Mouse (Mus musculus): ENCODE measurements at regions not wholly inside any gene's neighbourhood (a gene's known extent, or its start where the extent isn't known, plus 50 kb on each side); places are given as distances from the start of the nearest gene placed in this dataset.
"Not testable (repeated sequence)": the region's sequence is repeated elsewhere in the genome, so short reads cannot be mapped to it uniquely, and the experiment has no call there.

DNA sequence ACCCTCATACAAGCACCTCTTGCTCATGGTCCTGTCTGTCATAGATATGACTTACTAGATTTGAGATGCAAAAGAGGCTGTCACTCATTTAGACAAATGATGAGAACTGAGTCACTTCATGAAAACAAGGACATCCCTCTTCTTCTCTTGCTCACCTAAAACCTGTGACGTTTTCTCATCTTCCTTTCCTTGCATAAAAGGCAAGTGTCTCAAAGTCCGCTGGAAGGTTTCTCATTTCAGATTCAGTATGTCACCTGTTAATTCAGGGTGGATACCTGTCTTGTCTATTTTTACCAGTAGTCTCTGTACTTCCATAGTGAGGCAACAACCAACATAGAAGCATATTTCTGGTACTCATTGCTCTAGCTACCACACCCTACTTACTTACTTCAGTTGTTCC, 325.6 kb downstream of the Car8 start:
- ATAC-seq, result peak; percentile 48

DNA sequence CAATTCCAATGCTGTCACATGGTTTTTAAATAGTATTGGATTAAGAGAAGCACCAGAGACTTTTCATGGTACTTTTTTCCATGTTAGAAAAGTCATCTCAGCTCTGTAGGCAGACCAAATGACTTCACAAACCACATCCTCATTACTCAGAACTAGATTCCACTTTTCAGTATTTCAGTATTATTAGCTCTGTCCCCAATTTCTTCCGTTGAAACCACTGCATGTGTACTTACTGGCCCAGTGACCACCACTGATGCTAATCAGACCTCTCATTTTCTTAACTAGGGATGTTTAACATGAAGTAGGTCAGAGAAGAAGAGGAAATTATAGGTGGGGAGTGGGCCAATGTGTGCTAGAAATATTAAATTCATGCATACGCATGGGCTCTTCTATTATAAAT, 326.2 kb downstream of the Car8 start:
- ATAC-seq, result peak; percentile 90

DNA sequence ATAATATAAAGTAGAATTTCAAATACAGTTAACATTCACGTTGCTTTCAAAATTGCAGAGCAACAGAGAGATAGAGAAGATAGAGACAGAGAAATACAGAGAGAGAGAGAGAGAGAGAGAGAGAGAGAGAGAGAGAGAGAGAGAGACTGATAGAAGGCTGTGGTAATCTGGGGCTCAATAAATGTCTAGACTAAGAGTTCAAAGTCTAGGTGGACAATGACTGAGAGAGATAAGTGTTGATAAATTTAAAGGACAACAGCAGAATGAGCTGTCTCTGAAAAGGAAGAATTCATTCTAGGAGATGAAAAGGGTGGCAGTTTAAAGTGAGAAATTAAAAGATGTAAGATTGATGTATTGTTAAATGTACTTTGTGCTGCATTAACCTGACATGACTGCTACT, 335.7 kb downstream of the Car8 start:
- no peak for ATAC-seq

DNA sequence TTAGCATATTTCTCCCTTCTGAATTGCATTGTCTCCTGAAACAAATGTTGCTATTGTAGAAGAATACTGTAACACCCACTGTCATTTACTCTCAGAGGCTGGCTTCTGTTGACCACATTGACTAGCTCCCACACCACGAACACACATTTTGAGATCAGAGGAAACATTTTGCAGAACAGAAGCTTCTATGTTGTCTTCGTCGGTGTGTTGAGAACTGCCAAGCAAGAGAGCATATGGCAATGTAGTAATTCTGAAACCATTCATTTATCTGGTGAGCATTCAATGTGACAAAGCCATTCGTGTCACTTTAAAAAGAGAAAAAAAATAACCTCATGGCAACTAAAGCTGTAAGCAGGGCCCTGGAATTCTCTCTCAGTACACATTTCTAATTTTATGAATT, 343.9 kb downstream of the Car8 start:
- no peak for ATAC-seq

DNA sequence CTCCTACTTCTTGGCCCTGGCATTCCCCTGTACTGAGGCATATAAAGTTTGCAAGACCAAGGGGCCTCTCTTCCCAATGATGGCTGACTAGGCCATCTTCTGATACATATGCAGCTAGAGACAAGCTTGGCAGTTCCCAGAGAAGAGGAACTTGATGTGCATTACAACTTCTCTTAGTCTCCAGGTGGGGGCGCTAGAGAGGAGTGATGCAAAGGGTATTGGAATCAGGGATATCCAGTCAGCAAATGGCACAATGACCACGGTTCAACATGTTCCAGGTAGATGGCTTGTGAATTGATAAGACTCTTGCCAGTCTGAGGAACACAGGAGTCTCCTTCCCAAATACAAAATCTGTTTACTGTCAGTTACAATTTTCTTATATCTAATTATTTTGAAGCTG, 347.7 kb downstream of the Car8 start:
- ATAC-seq, result no peak

DNA sequence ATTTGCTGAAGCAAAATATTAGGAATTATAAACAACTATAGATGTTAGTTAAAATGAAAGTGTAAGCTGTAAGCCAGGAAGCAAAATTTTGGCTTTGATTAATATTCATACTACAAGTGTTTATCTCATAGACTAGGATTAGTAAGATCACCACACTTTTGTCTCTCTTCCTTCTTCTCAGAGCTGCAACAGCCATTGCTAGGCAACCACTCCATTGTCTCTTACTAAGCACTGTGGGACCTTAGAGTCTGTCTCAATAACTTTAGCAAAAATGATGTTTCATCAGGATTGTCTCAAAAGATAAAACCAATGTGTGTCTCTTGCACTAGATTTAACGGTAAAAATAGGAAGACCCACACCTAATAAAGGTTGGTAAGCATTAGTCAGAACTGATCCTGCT, 384.3 kb downstream of the Car8 start:
- ATAC-seq, result no peak

DNA sequence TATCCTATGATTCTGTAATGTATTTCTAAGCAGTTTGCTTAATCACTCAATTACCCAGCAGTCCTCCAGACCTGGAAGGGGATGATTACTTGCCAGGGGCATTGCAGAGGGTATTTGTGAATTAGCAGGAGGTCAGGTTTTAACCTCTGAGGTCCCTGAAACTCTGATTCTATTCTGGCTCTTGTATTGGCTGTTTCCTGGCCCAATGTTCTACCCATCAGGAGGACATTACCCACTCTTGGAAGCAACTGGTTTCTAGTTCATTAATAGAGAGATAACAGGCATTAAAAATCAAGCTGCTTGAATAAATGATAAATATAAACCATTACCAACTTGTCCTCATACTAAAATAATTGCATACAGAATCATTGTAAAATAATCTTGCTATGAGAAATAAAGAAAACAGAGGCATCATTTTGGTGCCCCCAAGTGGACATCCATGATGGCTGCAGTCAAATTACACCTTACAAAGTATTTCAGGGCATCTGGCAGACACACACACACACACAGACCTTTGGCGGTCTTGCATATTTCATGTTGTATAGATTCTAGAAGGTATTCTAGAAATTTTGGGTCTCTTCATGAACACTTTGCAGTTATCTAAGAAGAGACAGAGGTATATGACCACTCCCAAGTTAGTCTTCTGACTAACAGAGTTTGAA, 385.6 kb downstream of the Car8 start:
- peak; percentile 88 for ATAC-seq

DNA sequence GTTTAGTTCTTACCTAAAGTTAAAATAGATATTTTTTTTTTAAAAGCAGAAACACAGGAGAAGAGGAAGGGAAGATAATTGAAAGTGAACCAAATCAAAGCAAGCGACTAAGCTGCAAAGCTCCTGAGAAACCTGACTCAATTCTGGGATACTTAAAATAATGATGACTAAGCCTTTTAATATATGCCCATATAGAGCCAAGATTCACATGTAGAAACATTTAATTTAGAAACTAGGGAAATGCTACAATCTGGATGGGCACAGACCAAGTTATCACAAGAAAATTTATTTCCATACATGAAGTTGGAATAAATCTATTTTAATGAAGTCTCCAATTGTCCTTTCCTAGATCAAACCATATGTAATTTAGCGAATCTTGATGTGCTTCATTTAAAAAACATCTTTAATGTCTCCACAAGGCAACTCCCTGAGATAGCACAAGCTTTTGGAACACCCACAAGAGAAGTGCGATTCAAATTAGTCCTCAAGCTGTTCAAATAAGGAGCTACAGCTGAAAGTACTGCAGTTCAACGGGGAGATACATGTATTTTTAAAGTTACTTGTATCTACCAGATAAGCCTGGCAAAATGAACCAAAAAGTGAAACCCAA, 386.7 kb downstream of the Car8 start:
- ATAC-seq, result no peak

DNA sequence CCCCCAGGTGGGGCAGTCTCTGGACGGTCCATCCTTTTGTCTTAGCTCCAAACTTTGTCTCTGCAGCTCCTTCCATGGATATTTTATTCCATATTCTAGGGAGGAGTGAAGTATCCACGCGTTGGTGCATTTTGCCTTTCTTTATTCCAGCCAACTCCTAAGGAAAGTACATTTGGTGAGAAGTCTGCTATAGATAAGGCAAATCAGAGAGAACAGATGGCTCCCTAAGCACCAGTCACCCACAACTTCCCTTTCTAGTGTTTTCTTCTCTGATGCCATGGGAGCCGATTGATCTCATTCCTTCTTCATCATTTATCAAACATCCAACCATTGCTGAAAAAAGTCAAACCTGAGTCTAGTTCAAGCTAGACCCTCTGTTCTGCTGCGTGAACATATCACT, 391.4 kb downstream of the Car8 start:
- ATAC-seq, result no peak

DNA sequence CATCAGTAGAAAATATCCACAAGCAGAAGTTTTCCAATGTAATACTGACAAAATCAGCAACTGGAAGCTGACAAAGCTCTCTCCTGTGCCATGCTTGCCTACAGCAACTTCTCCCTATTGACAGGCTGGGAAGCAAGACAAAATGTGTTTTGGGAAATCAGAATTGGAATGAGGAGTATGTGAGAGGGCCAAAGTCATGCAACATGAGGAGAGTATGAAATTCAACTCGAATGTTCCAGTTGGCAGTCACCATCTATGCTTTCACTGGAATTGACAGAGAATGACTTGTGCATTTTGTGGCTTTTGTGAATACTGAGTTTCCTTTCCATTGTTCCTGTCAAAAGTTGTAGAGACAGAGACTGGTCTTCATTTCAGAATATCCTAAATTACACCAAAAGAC, 409.7 kb downstream of the Car8 start:
- ATAC-seq, result no peak

DNA sequence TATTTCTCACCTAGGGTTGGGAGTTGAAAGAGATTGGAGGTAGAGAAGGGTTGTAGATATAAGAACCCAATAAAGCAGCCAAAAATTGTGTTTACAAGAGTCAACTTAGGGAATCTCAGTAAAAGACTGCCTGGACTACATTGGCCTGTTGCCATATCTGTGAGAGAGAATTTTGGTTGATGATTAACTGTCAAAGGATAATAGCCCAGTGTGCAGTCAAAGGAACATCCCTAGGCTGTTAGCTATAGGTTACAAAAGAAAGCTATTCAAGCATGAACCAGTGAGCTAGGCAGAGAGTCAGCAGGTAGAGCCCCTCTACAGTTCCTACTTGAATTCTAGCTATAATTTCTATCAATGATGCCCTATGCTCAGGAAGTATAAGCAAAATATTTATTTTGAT, 419.0 kb downstream of the Car8 start:
- no peak for ATAC-seq

DNA sequence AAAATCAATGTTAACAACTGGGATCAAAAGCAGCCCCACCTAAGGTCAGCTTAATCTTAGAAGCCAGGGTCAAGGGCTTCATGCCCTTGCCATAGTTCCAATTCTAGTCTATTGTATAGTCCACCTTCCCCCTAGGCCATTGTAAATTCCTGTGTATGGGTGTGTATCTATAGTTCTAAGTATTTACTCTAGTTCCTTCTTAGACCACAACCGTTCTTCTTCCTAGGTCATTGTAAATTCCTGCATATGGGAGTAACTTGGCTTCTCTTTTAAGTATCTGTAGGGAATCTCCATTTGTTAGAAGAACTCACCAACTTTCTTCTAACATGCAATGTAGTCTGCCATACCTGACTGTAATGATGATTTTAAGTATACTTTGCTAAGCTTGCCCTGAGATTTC, 461.1 kb downstream of the Car8 start:
- ATAC-seq, result not testable (repeated sequence)

DNA sequence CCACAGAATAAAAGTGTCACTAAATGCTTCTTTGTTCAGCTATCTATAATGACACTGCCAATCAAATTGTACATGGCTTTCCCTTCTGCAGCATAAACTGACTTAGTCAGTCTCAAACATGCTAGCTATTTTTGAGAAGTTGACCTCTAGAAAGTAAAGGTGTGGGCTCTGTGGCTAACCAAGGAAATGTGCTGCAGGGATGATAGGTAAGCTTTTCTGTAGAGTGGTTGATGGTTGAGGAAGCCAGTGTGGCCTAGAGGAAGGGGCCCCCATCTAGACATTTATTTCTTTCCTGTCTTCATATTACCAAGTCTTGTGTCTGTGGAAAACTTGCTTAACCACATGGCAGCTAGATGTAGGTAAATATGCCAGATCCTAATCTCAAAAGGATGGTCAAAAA, 483.4 kb downstream of the Car8 start:
- ATAC-seq, result no peak

DNA sequence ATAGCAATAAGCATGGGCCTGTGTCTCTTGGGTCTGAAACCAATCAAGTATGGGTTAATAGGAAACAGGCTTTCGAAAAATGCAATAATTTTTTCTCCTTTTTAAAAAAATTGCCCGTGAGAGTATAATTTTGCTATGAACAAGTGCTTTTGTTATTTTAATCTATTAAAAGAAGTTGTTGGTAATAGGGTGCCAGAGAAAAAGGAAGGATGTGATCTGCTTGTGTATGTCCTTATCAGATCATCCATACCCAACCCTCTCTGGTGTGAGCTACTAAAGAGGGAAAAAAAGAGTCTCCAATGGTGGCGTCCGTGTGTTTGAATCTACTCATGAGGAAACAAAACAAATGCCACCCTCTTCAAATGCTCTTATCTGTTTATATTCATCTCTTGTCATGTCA, 484.9 kb downstream of the Car8 start:
- no peak for ATAC-seq

DNA sequence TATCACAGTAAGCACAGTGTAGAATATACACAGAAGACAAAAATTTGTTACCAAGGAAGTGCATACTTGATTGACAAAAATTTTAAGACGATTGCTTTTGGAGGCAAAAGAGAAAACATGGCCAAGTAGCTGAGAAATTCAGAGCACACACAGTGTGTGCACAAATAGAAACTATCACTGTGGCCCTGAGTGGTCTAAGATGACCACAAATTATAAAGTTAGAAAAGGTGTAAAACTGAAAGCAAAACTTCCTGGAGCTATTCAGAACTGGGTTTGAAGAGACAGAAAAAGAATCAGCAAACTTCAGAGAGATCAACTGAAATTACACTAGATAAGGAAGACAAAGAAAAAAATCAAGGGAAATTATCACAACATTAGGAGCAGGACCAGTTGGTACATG, 487.6 kb downstream of the Car8 start:
- ATAC-seq, result peak; percentile 43

DNA sequence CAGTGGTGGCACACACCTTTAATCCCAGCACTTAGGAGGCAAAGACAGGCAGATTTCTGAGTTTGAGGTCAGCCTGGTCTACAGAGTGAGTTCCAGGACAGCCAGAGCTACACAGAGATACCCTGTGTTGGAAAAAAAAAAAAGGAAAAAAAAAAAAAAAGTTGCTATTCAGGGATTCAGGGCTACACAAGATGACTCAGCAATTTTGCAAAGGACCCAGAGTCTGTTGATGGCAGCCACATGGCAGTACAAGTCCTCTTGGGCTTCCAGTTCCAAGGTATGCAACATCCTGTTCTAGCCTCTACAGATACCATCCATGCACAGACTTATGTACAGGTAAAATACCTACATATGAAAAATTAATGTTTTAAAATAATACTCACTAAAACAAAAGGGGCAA, 515.9 kb downstream of the Car8 start:
- no peak for ATAC-seq

DNA sequence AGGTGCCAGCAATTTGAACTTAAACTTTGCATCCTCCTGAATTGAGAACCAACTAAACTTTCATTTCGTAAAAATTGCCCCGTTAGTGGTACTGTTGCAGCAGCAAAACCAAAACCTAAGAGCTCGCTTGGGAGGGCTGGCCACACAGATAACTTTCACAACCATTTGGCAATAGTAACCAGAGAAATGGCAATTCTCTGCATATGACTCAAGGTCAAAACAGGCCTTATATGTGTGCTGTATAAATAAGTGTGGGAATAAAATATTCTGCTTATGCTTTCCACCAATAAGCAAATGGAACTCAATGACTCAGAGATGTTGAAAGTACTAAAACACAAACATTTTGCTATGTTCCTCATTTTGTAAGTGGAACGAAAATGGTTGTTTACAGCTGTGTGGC, 550.3 kb downstream of the Car8 start:
- no peak for ATAC-seq

DNA sequence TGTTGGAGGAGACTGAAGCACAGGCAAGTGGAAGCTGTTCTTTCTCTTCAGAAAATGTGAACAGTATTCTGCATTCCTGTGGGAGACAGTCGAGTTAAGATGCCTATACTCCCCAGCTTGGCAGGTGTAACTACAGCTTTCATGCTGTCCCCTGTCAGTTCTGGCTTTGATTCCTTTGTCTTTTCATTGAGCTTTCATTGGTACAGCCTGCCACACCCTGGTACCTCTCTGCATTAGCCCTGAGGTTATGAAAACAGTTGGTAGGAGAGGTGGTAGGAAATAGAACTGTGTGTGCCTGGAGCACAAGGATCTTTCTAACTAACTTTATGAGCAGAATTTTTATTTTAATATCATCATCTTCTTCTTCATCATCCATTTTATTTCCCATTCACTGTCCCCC, 551.6 kb downstream of the Car8 start:
- peak; percentile 82 for ATAC-seq

DNA sequence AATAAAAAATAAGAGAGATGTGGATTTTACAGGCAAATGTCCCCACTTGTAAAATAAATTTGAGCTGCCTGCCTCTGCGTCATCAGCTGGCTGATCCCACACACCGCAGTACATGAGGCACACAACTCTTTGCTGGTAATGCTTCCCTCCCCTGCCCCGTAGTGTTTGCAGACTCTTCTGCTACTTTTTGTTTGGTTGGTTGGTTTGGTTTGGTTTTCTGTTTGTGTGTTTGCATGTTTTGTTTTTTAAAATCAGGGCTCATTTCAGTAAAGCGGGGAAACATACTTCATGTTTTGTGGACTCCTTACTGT, 568.1 kb downstream of the Car8 start:
- ATAC-seq, result no peak

DNA sequence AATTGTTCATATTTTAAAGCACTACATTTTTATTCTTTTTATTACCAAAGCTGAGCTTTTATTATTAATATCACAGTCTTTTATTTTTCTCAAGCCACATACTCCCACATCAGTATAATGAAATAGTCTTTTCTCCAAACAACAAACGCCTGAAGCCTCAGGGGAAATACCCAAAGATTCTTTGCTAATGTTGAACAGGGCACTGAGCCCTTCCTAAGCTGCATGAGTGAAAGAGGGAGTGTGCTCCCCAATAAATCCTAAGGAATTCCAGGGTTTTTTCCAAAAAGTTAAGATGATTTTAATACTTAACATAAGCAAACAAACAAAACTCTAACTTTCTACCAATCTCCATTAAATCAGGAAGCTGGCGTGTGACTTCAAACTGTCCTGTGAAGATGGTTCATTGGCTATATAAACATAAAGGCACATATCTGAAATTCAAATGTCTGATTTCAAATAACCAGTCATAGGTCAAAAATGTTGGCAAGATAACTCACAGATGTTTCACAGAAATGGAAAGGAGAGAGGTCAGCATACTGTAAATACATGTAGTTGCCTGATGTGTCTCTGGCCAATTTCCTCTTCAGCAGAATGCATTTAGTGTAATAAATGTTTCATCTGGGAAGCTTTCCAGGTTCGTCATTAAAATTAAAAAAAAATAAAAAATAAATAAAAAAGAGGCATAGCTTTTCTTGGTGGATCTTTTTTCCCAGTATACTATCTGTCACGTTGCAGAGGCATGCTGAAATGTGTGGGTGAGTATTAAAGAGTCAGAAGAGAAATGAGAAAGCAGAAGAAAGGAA, 568.6 kb downstream of the Car8 start:
- ATAC-seq, result no peak

DNA sequence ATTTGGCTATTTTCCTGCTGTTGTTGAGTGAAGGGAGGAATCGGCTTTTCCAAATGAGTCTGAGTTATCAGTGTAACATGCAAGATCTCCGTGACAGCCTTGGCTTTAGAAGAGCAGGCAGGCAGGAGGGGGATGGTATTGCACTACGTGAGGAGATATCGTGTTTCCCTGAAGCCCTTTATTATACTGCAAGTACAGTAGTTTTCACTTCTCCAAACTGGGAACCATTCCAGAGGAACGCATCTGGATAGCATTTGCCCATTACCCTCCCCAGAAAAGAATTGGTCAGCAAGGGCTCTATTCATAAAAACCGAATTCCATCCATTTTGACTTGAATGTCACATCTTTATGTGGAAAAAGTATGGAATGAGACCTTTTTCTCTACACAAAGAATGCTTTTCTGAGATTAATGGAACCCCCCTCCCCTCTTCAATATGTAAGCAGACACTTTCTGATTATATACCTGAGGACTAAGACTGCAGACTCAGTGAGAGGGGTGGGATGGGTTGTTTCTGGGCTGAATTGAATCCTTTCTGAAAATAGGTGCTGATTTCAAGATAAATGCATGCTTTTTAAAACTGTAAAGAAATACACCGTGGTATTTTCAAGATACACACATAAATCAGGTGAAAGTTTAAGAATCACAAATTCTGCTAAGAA, 571.8 kb downstream of the Car8 start:
- ATAC-seq, result no peak

DNA sequence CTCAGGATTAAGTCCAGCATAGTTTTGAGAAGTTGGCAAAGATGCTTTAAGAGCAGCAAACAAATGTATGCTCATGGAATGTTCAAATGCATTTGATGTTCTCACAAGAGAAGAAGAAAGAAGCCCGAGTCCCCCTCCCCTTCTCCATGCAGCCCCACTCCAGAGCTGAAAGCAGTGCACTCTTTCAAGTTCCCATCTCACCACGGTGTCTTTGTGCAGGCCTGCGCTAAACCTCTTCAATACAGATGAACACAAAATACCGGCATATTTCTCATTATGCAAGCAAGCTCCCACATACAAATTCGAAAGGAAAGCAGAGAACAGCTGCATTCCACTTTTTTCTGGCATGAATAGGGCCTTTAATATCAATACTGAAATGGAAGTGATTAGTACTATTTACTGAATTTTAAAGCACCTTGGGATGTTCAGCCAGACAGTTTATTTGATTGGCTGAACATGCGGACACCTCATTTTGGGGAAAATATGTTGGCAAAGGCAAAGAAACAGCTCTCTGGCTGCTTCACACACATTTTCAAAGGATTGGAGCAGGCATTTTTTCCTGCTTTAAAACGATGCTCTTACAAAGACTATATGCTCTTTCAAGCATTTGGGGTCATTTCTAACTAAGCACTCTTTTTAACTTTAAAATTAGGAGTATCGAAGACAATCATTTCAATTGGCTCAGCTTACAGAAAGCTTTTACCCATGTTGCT, 595.8 kb downstream of the Car8 start:
- no peak for ATAC-seq
